Comparison of ENCODE assay signal across 16 mouse cellular contexts in genomic region chr3:63740073-63740472, GRCm38 (mm10).
DNase-seq lines count a peak whose midpoint lies in the region; ATAC-seq and TF ChIP-seq lines count a peak whose summit lies in the region.
"Had no signal": no experiment of that assay in that cellular context is flagged by ENCODE, and none has a peak within 500 bp of the region (broad histone marks: within the 10 kb centered on the region; RNA-seq: fewer than 3 reads in every experiment).

No protein-coding gene starts in this region.

- no peak overlapping the region for H3K4me3 ChIP-seq in kidney, embryonic 14.5 days (ENCODE audit: low read length)
- no peak overlapping the region for H3K4me3 ChIP-seq in forebrain, embryonic 10.5 days
- H3K4me3 ChIP-seq in hindbrain, embryonic 14.5 days (replicated peaks; ENCODE audit: low read length) = no peak overlapping the region
- H3K4me3 ChIP-seq in midbrain, postnatal 0 days (ENCODE audit: low read depth, low read length) = no peak overlapping the region

- no peak for TF ChIP-seq CTCF in midbrain, postnatal 0 days (IDR thresholded peaks at IDR 0.05)

- 37% methylated on average over 2 of the region's 2 CpGs for WGBS in kidney, embryonic 14.5 days
- WGBS in forebrain, embryonic 10.5 days = 65% methylated on average over 2 of the region's 2 CpGs
- 9% methylated on average over 2 of the region's 2 CpGs for WGBS in hindbrain, embryonic 14.5 days
- 22% methylated on average over 2 of the region's 2 CpGs for WGBS in midbrain, postnatal 0 days

- no peak for DNase-seq in kidney, adult 18-20 months
- DNase-seq in forebrain, embryonic 10.5 days (ENCODE audit: extremely low spot score, low spot score) = no peak
- peak; percentile 28 for DNase-seq in hindbrain, embryonic 14.5 days (ENCODE audit: low spot score)
- DNase-seq in midbrain, postnatal 0 days (ENCODE audit: low spot score) = peak; percentile 34
- no peak for DNase-seq in heart, adult 9 months (ENCODE audit: low spot score in 2 of 2)
- no peak for DNase-seq in MN1 (ENCODE audit: low spot score)
- no peak for DNase-seq in layer of hippocampus, postnatal 14 days (ENCODE audit: low spot score in 2 of 2)
- DNase-seq: cerebellum, postnatal 25 days; heart, adult 11 months; heart, postnatal 4 days; kidney, postnatal 25 days; lung, postnatal 36 days; right cerebral cortex, postnatal 25 days; thymus, postnatal 14 days had no signal

- H3K36me3 ChIP-seq in kidney, embryonic 14.5 days (ENCODE audit: control insufficient read depth, insufficient read depth, low read length) = no peaks in the 10 kb centered on the region; the same call in 1 of the 2 replicates
- peaks cover 67% of the 10 kb centered on the region for H3K36me3 ChIP-seq in forebrain, embryonic 10.5 days (replicated peaks)
- H3K36me3 ChIP-seq in hindbrain, embryonic 14.5 days (replicated peaks; ENCODE audit: control insufficient read depth, insufficient read depth) = no peaks in the 10 kb centered on the region
- no peaks in the 10 kb centered on the region for H3K36me3 ChIP-seq in midbrain, postnatal 0 days (ENCODE audit: insufficient read depth, low read length)

- no peaks in the 10 kb centered on the region for H3K9me3 ChIP-seq in kidney, embryonic 14.5 days (ENCODE audit: control insufficient read depth, low read length)
- no peaks in the 10 kb centered on the region for H3K9me3 ChIP-seq in forebrain, embryonic 10.5 days
- no peaks in the 10 kb centered on the region for H3K9me3 ChIP-seq in hindbrain, embryonic 14.5 days (ENCODE audit: control insufficient read depth, low read length)
- no peaks in the 10 kb centered on the region for H3K9me3 ChIP-seq in midbrain, postnatal 0 days (ENCODE audit: low read length)

- peak overlapping the region; percentile 24; the same call in 1 of the 2 replicates for H3K27ac ChIP-seq in kidney, embryonic 14.5 days (ENCODE audit: low read depth, low read length)
- peak overlapping the region; percentile 58 for H3K27ac ChIP-seq in forebrain, embryonic 10.5 days
- H3K27ac ChIP-seq in hindbrain, embryonic 14.5 days = peak overlapping the region; percentile 39
- H3K27ac ChIP-seq in midbrain, postnatal 0 days (ENCODE audit: low read depth, low read length) = no peak overlapping the region

- H3K27me3 ChIP-seq in kidney, embryonic 14.5 days (ENCODE audit: control insufficient read depth, insufficient read depth, low read length) = no peaks in the 10 kb centered on the region
- no peaks in the 10 kb centered on the region for H3K27me3 ChIP-seq in forebrain, embryonic 10.5 days (ENCODE audit: poor library complexity, severe bottlenecking)
- no peaks in the 10 kb centered on the region for H3K27me3 ChIP-seq in hindbrain, embryonic 14.5 days (ENCODE audit: control insufficient read depth, insufficient read depth, low read length)
- H3K27me3 ChIP-seq in midbrain, postnatal 0 days (ENCODE audit: insufficient read depth, low read length) = no peaks in the 10 kb centered on the region

- peaks cover 5% of the 10 kb centered on the region; the same call in 1 of the 2 replicates for H3K4me1 ChIP-seq in kidney, embryonic 14.5 days (ENCODE audit: control insufficient read depth, insufficient read depth, low read length)
- peaks cover 20% of the 10 kb centered on the region for H3K4me1 ChIP-seq in forebrain, embryonic 10.5 days
- H3K4me1 ChIP-seq in hindbrain, embryonic 14.5 days (replicated peaks; ENCODE audit: control insufficient read depth, insufficient read depth, low read length) = peaks cover 16% of the 10 kb centered on the region
- H3K4me1 ChIP-seq in midbrain, postnatal 0 days (ENCODE audit: insufficient read depth, low read length) = no peaks in the 10 kb centered on the region

- no peak overlapping the region for H3K4me2 ChIP-seq in kidney, embryonic 14.5 days (replicated peaks; ENCODE audit: low read depth, low read length)
- no peak overlapping the region for H3K4me2 ChIP-seq in hindbrain, embryonic 14.5 days (replicated peaks)
- H3K4me2 ChIP-seq in midbrain, postnatal 0 days (ENCODE audit: low read depth, low read length, poor library complexity, severe bottlenecking) = no peak overlapping the region
- H3K4me2 ChIP-seq: liver, embryonic 11.5 days had no signal

- no peak overlapping the region for H3K9ac ChIP-seq in kidney, embryonic 14.5 days (ENCODE audit: low read depth, low read length)
- no peak overlapping the region for H3K9ac ChIP-seq in hindbrain, embryonic 14.5 days
- H3K9ac ChIP-seq in midbrain, postnatal 0 days (replicated peaks; ENCODE audit: low read length, poor library complexity, severe bottlenecking) = no peak overlapping the region

- ATAC-seq in kidney, embryonic 14.5 days (ENCODE audit: low FRiP score, low TSS enrichment) = peak; percentile 71; the same call in 1 of the 2 replicates
- peak; percentile 59; the same call in 1 of the 2 replicates for ATAC-seq in hindbrain, embryonic 14.5 days (ENCODE audit: low FRiP score)
- ATAC-seq in midbrain, postnatal 0 days (ENCODE audit: low FRiP score) = peak; percentile 23; the same call in 1 of the 2 replicates

Comparison
In these comparisons a context has a peak if more than half of its experiments do, and no peak if none do; other contexts are left out.
1. DNase-seq: peak in hindbrain, embryonic 14.5 days (single experiment) and midbrain, postnatal 0 days (single experiment); none in kidney, adult 18-20 months (single experiment), forebrain, embryonic 10.5 days (single experiment), heart, adult 9 months (0 of 2), MN1 (single experiment) and layer of hippocampus, postnatal 14 days (0 of 2).
2. Peak in every context shown above with its lines, with median percentiles within 50 percentile points of each other: ATAC-seq.